Mouse (Mus musculus) lung, adult 2 months (tissue): ENCODE results near the gene Abcc6. TPM values are rescaled to one million over a fixed set of nuclear protein-coding genes. Genes with fewer than 3 reads are reported as not detected.

Source experiments
- DNase-seq: peaks from one replicate; pipeline ENCODE4 v3.0.0; 2022
- H3K4me1 ChIP-seq: fragments of 200-500 bp; 2 replicates; pipeline ENCODE4 v1.6.1; 2011; ENCODE audit warnings: low read length; ENCODE audit not compliant: control insufficient read depth, insufficient read depth
- H3K4me3 ChIP-seq: fragments of 200-500 bp; replicated peaks from 2 replicates; pipeline ENCODE3; 2011; ENCODE audit warnings: low read depth, mild to moderate bottlenecking, control low read depth, low read length; ENCODE audit errors: extremely low read depth
- CTCF ChIP-seq: fragments of 200-500 bp; IDR thresholded peaks from 2 replicates; pipeline ENCODE4 v1.5.1; 2011; ENCODE audit warnings: mild to moderate bottlenecking, low read length, control low read depth; ENCODE audit not compliant: insufficient read depth
- POLR2A ChIP-seq: fragments of 200-500 bp; IDR thresholded peaks from 2 replicates; pipeline ENCODE4 v1.6.1; 2011; ENCODE audit warnings: low read depth, mild to moderate bottlenecking, control low read depth, low read length, borderline replicate concordance; ENCODE audit errors: extremely low read depth
- WGBS: fragments of 180-500 bp; shearing (Covaris S2); methylation state at CpG from one replicate; pipeline ENCODE4 v1.1.7; 2018; 5-methylcytosine and 5-hydroxymethylcytosine counted together
- polyA plus RNA-seq: library from polyadenylated mRNA; depleted of rRNA; stranded (reverse); fragments of >200 nt; gene quantifications from 2 replicates; pipeline ENCODE4 v1.2.3, GENCODE M21; 2012; rRNA removed

Gene Abcc6
- polyA plus RNA-seq, 1 experiment = 1.5 TPM

DNA sequence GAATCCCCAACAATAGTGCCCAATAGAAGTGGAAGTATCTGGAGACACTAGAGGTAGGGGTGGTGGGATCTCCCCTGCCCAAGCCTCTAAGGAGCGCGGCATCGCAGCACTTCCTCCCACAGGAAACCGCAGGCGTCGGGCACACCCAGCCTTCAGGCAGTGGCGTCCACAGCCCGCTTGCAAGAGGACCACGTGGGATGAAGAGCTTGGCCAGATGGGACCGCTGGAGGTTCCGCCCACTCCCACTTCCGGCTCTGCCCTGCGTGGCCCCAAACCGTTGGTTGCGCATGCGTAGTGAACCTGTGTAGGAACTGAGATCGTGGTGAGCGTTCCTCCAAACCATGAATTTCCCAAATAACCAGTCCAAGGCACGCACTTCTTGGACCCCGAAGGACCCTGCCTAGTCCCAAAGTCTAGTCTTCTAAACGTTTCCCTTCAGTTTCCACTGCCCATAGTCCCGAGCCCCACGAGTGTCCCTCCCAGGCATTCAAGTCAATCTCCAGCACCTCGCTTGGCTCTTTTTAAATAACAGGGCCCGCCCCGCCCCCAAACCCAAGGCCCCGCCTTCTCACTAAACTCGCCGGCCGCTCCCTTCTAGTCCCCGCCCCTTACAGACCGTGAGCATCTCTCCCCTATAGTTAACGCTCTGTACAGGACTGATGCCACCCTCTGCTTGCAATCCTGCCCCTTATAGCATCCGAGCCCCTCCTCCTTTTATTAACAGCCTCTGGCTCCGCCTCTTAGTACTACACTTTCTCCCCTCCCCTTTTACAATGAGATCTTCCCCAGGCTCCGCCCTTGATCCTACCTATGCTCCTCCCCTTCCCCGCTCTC is 107.0 kb downstream of the Abcc6 start:
- under 1% methylated on average over 37 of the region's 37 CpGs for WGBS
- TF ChIP-seq POLR2A = peak; percentile 83; the same call in 1 of the 2 replicates
- no peak for TF ChIP-seq CTCF

DNA sequence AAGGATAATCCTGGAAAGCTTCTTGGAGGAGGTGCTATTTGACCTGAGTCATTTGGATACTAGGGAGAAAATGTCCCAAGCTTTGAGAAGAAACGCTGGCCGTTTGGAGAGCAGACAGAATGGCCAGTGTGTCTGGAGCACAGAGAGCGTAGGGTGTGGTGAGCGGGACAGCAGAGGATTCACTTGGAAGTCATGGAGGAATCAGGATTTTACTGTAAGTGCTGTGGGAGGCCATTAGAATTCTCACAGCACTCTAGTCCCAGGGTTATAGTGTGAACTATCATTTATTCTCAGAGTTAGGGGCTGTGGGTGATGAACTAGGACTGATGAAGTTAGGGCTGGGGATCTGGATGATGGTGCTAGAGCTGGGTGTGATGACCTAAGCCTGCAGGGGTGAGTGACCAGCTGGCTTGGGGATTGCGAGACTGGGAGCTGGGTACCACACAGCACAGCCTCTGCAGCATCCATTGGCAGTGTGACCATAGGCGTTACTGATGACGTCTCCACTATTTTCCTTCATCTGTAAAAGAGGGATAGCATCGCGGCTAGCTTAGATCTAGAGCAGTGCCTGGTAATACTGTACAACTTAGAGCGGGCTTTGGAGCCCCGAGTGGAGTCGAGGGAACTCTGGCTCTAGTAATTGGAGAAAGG is 108.0 kb downstream of the Abcc6 start:
- no peak for TF ChIP-seq CTCF
- no peak overlapping the region for H3K4me3 ChIP-seq
- DNase-seq = no peak
- H3K4me1 ChIP-seq = peaks cover 14% of the 10 kb centered on the region
- WGBS = 66% methylated on average over 12 of the region's 12 CpGs

More for the DNA sequence above, 107.0 kb downstream of the Abcc6 start:
- Histone ChIP-seq H3K4me1 (peaks cover 10% of the 10 kb centered on the region), H3K4me3 (peak overlapping the region; percentile 85)
- DNase-seq = peak; percentile 91

DNA sequence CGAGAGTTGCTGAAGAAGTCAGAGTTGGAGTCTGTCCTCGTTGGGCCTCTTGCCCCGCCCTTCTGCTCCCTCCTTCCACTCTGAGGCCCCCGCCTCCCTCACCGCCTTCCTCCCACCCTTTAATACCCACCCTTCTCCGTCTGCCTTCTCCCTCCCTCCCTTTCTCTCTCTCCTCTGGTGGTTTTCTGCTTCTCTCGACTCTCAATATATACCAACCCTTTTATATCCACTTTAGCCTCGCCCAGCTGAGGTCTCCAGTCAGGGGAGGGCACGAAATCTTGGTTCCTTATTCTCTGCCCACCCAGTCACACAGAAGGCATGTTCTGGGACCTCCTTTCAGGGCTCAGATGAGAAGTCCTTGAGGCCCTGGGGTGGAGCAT is 108.9 kb downstream of the Abcc6 start, which contains the start of gene Emp3:
Gene Emp3, minus strand, starts transcription at position 163 of the 380 bp plus-strand sequence.
- TF ChIP-seq POLR2A = peak; percentile 52; the same call in 1 of the 2 replicates
- TF ChIP-seq CTCF = no peak
- peaks cover 17% of the 10 kb centered on the region for H3K4me1 ChIP-seq
- no peak for DNase-seq
- WGBS = 23% methylated on average over 9 of the region's 9 CpGs
- peak within 1 kb of the TSS; percentile 77 for H3K4me3 ChIP-seq

DNA sequence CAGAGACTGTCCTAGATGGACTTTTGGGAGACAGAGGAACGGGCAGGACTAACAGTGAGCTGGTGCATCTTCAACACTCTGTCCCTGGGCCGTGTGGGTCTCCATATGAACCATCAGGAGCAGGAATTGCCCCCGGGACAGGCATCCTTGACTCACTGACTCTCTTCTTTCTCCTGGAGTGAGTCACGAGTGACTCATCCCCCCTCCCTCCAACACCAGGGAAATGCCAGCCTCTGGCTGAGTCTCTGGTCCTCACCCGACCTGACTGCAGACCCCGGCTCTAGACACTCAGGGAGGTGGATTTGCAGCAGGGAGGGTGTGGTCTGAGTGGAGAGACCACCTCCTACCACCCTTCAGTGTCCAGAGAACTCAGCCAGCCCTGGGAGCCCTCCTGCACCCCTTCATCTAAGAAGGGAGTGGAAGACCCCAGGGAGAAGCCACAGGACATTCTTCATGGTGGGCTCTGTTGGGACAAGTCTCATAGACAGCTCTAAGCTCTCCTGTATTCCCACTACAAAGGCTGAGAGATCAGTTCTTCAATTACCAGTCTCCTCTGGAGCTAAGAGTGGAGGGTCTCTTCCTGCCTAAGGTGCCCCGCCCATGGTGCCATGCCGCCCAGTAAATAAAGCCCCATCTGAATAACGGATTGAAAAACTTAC is 109.4 kb downstream of the Abcc6 start:
- DNase-seq = no peak
- Histone ChIP-seq H3K4me1 (peaks cover 21% of the 10 kb centered on the region), H3K4me3 (peak overlapping the region; percentile 77)
- no peak for TF ChIP-seq POLR2A
- 18% methylated on average over 9 of the region's 9 CpGs for WGBS

DNA sequence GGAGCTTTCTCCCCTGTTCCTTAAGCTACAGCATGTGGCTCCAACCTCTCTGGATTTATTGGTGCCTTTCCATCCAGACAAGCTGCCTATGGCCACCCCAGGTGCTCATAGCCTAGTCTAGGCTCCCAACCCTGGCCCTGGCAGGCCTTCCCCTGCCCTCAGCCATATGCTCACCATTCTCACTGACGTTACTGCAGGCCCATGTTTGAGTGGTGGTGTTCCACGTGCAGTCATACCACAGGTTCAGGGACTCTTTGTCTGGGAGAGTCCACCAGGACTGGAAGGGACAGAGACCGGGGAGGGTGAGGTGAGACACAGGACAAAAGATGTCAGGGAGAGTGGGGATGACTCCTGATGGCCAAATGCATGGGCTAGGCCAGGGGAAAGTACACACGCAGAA is 110.3 kb downstream of the Abcc6 start:
- Histone ChIP-seq H3K4me3 (peak overlapping the region; percentile 77), H3K4me1 (peaks cover 21% of the 10 kb centered on the region)
- no peak for DNase-seq
- 45% methylated on average over 4 of the region's 4 CpGs for WGBS
- TF ChIP-seq CTCF (no peak), POLR2A (no peak)

DNA sequence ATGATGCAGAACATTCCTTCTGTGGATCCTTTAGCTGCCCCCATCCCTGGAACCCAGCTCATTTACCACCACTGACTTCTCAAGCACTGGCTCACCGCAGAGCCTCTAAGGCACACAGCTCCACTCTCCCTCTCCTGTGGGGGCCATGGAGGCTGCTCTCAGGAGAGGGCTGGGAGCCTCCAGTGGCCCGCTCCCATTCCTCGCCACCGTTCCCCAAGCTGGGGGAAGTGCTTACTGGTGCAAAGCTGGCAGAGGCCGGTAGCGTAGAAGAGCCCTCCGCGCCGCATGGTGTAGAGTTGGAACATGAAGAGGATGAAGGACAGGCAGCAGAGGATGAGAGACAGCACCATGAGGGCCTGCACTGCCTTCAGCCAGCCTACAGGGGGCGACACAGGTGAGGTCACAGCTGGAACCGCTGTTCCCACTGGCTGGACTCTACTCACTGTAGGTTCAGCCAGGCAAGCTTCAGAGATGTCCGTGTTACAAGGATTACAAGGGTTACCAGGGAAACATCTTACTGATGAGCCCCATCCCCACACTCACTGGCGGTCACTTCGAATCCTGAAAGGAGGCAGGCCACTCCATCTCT is 110.9 kb downstream of the Abcc6 start:
- 71% methylated on average over 14 of the region's 14 CpGs for WGBS
- H3K4me1 ChIP-seq = peaks cover 21% of the 10 kb centered on the region
- no peak for TF ChIP-seq POLR2A
- TF ChIP-seq CTCF = peak; percentile 61
- no peak overlapping the region for H3K4me3 ChIP-seq
- no peak for DNase-seq

DNA sequence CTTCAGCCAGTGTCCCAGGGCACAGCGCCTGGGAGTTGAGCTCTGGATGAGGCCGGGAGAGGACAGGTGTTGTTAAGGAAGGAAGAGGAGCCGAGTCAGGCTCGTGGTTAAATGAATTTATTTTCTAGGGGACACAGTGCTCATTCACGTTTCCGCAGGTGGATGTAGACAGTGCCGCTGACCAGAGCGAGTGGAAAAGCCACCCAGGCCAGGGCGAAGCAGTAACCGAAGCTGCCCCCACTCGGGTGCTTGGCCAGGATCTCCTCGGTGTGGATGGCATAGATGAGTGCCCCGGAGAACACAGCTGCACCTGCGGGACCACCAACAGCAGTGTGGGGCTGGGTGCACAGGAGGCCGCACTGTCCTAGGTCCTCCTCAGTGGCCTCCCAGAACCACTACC is 112.2 kb downstream of the Abcc6 start:
- Histone ChIP-seq H3K4me1 (peaks cover 21% of the 10 kb centered on the region), H3K4me3 (no peak overlapping the region)
- DNase-seq = no peak
- 85% methylated on average over 15 of the region's 15 CpGs for WGBS
- TF ChIP-seq CTCF (no peak), POLR2A (no peak)

Other genes starting within 250 kb of the Abcc6 start
- gene Lmtk3, start 246.6 kb downstream of the Abcc6 start, polyA plus RNA-seq = 0.70 and 1.5 TPM in 2 replicates
- gene Sult2b1, start 245.6 kb downstream of the Abcc6 start, polyA plus RNA-seq = 5.5 and 19.3 TPM in 2 replicates
- 42.6 and 57.7 TPM in 2 replicates for gene Cyth2, start 215.7 kb downstream of the Abcc6 start, polyA plus RNA-seq
- gene Kcnj14, start 205.5 kb downstream of the Abcc6 start, polyA plus RNA-seq = 0.43 and 0.49 TPM in 2 replicates
- 7.9 and 11.8 TPM in 2 replicates for gene Grwd1, start 199.4 kb downstream of the Abcc6 start, polyA plus RNA-seq
- gene Kdelr1, start 157.5 kb downstream of the Abcc6 start, polyA plus RNA-seq = 178 and 208 TPM in 2 replicates
- 2.5 and 3.5 TPM in 2 replicates for gene Grin2d, start 151.9 kb downstream of the Abcc6 start, polyA plus RNA-seq
- gene Syngr4, start 133.6 kb downstream of the Abcc6 start, polyA plus RNA-seq = not detected in 2 replicates
- gene Tmem143, start 133.4 kb downstream of the Abcc6 start, polyA plus RNA-seq = 35.5 and 41.9 TPM in 2 replicates
- gene Emp3, start 108.9 kb downstream of the Abcc6 start, polyA plus RNA-seq = 210 and 228 TPM in 2 replicates
- 10.3 and 12.3 TPM in 2 replicates for gene Ccdc114, start 106.2 kb downstream of the Abcc6 start, polyA plus RNA-seq
- 27.8 and 34.0 TPM in 2 replicates for gene Nomo1, start 3.4 kb upstream of the Abcc6 start, polyA plus RNA-seq
- 4.9 and 5.3 TPM in 2 replicates for gene Kcnj11, start 70.5 kb upstream of the Abcc6 start, polyA plus RNA-seq
- 1.2 and 2.0 TPM in 2 replicates for gene Abcc8, start 149.7 kb upstream of the Abcc6 start, polyA plus RNA-seq
- 0.36 TPM in 1 of 2 replicates, not detected in the other for gene Ush1c, start 208.2 kb upstream of the Abcc6 start, polyA plus RNA-seq
- not detected in 2 replicates for gene Otog, start 210.7 kb upstream of the Abcc6 start, polyA plus RNA-seq